Mouse (Mus musculus) heart, postnatal 36 days (tissue): ENCODE measurements around the gene Slc25a13. TPM values are rescaled to one million over a fixed set of nuclear protein-coding genes. Genes with fewer than 3 reads are reported as not detected.

Experiments
- DNase-seq, 2 experiments: peaks; one replicate each; pipeline ENCODE4 v3.0.0; 2021 to 2022
- intact Hi-C: fragments of 180-260 bp; cut with DNase I; formaldehyde crosslinking; loops from one replicate; pipeline ENCODE4 v1.15.1; 2025
- total RNA-seq, 2 experiments: library from RNA; stranded (reverse); gene quantifications; 2 replicates each; pipeline ENCODE4 v1.2.3; 2021

Slc25a13 gene
- total RNA-seq = 100 to 1,000 TPM; 146 to 153 TPM

DNA sequence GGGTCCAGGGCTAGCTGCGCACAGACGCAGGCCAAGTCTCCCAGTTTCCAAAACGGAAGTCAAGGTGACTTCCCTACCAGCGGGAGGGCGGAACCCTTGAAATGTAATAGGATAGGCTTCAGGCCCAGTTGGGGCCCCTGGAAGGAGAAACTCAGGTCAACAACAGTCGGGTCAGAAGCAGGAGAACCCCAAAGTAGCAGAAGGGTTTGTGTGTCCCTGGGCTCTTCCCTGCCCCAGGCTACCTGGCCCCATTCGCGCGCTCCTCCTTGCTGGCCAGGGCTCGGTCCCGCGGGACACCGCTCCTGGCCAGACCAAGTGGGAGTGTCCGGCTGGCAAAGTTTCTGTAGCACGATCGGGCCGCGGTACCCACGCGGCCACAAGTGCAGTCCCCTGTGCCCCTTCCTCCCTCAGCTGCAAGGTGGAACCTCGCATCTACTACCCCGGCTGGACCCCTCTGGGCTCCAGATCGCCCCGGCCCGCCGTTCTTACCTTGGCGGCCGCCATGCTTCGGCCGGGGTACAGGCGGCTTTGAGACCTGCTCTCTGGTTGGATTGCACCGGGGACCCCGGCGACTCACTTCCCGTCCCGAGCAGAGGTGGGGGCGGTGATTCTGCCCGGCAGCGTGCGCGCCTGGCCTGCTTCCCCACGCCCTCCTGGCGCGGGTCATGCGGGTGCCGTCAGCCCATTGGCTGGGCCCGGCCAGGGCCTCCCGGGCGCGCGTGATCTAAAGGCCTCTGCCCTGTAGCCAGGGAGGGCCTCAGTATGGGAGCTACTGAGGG, at the start of gene Slc25a13:
Slc25a13 (minus strand) TSS at position 667 of the 779 bp plus-strand sequence.
- intact Hi-C loops = loop anchor here (5.0 kb wide), 1 partner anchor 361 kb away; the partner anchor contains the start of gene Sem1
- peak; percentile 67 to 78 for DNase-seq

GRCm38 (mm10) chr6:6265761-6266160, 48.8 kb upstream of the Slc25a13 start:
- intact Hi-C loops = no loop called here
- no peak for DNase-seq

- DNase-seq = no peak
- intact Hi-C loops = no loop called here
Observed at GRCm38 (mm10) chr6:6263293-6263911, 46.4 kb upstream of the Slc25a13 start.

DNA sequence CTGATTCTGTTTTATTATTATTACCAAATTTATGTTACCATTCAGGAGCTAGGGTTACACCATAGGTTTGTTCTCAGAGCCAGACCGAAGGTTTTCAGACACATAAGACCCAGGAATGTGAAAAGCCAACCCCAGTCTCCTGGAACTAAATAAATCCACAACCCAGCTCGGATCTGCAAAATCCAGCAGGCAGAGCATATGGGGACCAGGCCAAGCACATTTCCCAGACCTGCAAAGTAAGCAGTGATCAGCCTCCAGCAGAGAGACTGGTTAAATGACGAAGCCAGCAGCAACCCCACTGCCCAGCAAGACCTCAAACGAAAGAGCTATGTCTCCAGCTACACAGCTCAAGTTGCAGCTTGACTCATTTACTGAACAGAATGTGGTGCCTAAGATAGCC, 43.9 kb upstream of the Slc25a13 start:
- DNase-seq = no peak
- intact Hi-C loops = no loop called here

DNA sequence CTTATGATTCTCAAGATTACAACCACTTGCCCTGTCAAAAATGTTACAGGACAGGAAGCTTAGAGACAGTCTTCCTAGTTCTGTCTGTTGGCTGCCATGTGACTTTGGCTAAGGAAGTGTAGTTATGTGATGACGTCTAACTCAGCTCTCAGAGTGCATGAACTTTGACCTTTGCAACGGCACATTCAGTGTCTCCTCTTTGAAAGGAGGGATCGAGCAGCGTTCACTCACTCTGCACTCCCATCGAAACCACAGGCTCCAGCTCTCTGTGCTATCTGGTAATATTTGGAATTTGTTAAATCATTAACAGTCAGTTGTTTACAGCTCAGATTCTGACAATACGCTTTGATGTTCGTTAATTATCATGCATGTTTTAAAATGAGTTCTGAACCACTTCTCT, 31.5 kb upstream of the Slc25a13 start:
- DNase-seq = no peak
- intact Hi-C loops = no loop called here

DNA sequence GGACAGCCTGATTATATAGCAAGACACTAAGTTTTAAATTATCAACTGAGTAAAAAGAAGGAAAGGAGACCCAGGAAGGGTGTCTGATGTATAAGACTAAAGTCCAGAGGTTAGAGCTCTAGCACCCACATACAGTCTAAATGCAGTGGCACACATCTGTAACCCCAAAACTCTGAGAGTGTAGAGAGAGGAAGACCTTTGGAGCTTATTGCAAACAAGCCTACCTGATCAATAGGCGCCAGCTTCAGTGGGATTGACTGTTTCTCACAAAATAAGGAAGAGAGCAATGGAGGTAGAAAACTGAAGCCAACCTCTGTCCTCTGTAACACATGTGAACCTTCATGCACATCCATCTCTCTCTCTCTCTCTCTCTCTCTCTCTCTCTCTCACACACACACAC, 26.9 kb upstream of the Slc25a13 start:
- DNase-seq = no peak
- intact Hi-C loops = no loop called here

DNA sequence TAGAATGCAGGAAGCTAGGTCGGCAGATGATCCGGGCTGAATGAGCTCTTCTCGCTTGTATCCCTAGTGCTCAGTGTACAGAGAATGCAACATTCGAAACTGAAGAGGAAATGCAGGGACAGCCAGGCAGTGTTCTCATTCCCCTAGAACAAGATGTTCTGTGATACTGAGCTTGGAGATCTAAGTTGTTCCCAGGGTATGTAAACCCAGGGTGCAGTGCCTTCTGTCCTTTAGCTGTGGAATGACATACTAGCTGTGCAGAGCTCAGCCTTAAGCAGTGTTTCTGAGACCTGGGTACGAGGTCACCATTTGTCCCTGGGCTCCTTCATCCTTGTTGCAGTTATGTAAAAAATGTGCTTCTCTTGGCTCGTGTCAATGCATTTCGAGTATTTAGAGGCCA, 25.1 kb upstream of the Slc25a13 start:
- no peak for DNase-seq
- intact Hi-C loops = no loop called here

DNA sequence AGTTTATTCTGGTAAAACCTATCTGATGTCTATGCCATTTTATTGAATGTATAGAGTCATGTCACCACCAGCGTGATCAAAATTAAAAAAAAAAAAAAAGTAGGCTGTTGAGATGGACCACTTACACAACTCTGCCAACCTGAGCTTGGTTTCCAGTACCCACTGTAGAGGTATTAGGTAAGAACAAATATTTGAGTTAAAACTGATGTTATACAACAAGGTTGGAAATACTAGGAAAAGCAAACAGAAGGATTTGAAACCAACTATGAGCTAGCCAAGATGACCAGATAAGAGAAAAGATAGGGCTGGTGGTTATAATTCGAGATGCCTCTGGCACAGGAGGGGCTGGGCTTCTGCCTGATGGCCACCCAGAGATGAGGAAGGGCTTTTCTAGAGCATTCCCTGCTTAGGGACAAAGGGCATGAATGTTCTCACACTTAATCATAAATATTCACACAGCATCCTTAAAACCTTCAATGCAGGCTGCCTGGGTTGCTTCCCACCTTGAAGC, 19.9 kb upstream of the Slc25a13 start:
- DNase-seq = no peak
- intact Hi-C loops = no loop called here

DNA sequence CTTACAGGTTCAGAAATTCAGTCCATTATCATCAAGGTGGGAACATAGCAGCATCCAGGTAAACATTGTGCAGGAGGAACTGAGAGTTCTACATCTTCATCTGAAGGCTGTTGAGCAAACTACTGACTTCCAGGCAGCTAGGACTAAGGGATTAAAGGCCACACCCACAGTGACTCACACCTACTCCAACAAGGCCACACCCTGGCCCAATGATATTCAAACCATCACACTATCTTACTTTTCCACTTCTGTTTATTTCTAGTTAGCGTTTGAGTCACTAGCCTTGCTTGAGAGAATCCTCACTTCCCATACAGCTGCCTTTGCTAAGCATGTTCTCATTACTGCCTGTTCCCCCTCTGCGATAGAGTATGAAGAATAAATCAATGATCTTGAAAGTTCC, 13.3 kb upstream of the Slc25a13 start:
- DNase-seq = no peak
- intact Hi-C loops = no loop called here

GRCm38 (mm10) chr6:6222721-6223120, 5.7 kb upstream of the Slc25a13 start:
- intact Hi-C loops = loop anchor here (5.0 kb wide), 1 partner anchor 70 kb away; no protein-coding TSS in a partner anchor
- DNase-seq = no peak

DNA sequence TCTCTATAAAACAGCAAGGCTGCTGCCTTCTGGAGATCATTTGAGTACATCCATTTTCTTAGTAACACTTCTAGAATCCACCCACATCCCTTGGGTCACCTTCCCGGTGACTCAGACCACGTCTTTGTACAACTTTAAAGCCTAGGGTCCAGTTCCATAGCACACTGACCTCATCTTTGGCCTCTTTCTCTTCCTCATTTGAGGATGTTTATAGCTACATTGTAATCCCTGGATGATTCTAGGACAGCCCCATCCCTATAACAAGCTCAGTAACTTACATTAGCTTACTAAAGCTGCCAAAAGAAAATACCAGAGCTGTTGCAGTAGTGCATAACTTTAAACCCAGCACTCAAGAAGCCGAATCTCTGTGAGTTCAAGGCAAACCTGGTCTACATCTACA, 3.6 kb upstream of the Slc25a13 start:
- no peak for DNase-seq
- intact Hi-C loops = loop anchor here (5.0 kb wide), 1 partner anchor 72 kb away; no protein-coding TSS in a partner anchor

DNA sequence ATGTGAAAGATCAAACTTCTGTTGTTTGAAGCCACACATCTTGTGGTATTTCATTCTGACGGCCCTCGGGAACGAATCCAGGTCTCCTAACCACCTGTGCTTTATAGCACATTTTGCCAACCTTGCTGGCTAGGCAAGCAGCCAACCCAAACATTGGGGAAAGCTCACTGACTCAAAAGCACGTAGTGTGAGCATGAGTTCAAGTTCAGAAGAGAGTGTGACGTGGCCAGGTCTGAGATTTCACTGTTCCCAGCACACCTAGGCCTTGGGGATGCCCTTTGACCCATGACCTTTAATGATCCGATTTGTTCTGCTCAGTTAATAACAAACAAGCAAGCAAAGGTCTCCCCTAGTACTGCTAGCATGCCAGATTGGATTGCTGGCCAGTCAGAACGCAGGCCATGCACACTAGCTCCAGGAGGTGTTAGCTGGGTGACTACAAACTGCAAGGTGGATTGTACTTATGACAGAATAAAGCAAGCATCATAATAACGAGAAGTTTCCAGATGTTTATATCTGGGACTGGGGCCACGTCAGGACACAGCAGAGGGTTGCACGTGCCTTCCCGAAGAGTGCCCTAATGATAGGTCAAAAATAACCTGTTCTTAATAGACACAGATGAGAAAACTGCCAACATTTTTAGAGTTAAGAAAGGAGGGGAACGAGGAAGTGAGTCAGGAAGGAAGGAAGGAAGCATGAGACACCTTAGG, 2.8 kb upstream of the Slc25a13 start:
- intact Hi-C loops = loop anchor here (5.0 kb wide), 2 partner anchors 72 to 357 kb away; partner anchors contain the start of gene Sem1
- DNase-seq = no peak

- intact Hi-C loops = loop anchor here (5.0 kb wide), 1 partner anchor 360 kb away; the partner anchor contains the start of gene Sem1
- no peak for DNase-seq
Observed at GRCm38 (mm10) chr6:6217286-6217625, 283 bp upstream of the Slc25a13 start.

GRCm38 (mm10) chr6:6216120-6216506, 860 bp downstream of the Slc25a13 start:
- intact Hi-C loops = loop anchor here (5.0 kb wide), 1 partner anchor 361 kb away; the partner anchor contains the start of gene Sem1
- no peak for DNase-seq

DNA sequence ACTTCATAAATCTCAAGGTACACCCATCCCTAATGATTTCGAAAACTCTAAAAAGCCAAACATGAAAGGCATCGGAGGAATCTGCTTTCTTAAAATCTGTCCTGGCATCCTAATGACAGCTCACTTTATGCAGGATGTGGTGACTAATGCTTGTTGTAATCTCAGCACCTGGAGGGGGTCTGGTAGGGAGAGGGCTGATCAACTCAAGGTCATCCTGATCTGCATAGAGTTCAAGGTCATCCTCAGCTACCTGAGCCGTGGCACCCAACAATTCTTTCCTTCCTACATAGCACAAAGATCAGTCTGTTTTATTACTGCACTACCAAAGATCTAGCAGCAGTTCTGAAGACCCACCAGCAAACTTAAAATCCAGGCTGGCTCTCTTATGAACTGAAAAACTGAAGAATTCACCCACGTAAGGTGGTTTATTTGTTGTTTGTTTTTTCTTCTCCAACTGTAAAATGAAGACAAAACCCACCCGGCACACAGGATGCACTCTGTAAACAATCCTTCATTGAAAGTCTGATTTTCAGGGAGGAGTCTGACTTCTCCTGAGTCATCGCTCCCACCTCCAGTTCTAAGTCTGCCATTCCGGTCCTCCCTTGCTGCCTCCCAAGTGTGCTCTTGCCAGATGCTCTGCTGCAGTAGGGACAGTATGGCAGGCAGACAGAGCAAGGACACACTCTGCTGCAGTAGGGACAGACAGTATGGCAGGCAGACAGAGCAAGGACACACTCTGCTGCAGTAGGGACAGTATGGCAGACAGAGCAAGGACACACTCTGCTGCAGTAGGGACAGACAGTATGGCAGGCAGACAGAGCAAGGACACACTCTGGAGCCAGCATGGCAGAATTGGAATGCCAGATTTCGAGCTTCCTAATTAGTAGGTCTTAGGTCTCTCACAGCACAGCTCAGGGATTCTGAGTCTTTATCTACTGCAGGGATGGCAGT, 4.3 kb downstream of the Slc25a13 start:
- intact Hi-C loops = no loop called here

DNA sequence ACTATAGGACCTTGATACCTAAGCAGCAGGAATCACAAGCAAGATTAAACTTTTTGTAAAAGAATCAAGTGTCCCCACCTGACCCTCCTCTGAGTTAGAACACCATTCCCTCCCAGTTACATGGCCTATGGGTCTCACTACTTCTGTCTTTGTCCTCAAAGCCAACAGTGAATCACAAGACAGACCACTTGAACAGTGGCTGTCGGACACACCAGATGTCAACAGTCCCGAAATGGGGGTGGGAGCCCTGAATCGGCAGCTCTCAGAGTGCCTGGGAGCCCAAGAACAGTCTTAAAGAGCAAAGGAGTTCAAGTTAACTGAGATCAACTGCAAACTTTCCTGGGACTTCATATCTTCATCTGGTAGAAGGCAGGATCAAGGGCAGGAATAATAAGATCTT, 5.0 kb downstream of the Slc25a13 start:
- intact Hi-C loops = no loop called here
- DNase-seq = no peak

More for the DNA sequence above, 4.3 kb downstream of the Slc25a13 start:
- DNase-seq = no peak

DNA sequence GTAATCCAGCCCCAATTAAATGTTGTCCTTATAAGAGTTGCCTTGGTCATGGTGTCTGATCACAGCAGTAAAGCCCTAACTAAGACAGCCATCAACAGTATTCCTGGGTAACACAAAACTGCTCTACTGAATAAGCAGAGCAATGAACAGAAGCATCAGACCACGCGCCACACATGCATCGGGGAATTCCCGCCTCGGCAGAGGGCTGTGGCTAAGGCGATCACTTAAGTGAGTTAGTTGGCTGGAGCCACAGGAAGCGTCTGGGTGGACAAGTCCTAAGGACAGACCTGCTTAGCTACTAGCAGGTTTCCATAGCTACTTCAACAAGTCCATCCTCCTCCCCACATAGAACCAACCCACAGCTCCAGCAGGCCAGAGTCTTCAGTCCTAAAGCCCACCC, 6.3 kb downstream of the Slc25a13 start:
- DNase-seq = no peak
- intact Hi-C loops = no loop called here

GRCm38 (mm10) chr6:6208351-6209059, 8.5 kb downstream of the Slc25a13 start:
- no peak for DNase-seq
- intact Hi-C loops = loop anchor here (5.0 kb wide), 1 partner anchor 89 kb away; no protein-coding TSS in a partner anchor

GRCm38 (mm10) chr6:6207836-6208235, 9.1 kb downstream of the Slc25a13 start:
- DNase-seq = no peak

More at GRCm38 (mm10) chr6:6207836-6208235, 9.1 kb downstream of the Slc25a13 start:
- intact Hi-C loops = loop anchor here (5.0 kb wide), 1 partner anchor 89 kb away; no protein-coding TSS in a partner anchor
